Mouse (Mus musculus) CH12.LX (cell line): ENCODE data around the gene Slc19a2. TPM values are rescaled to one million over a fixed set of nuclear protein-coding genes. Genes with fewer than 3 reads are reported as not detected.

Experiments used
- DNase-seq: peaks from one replicate; pipeline ENCODE4 v3.0.0-alpha.2; 2013; ENCODE audit errors: extremely low read depth
- H3K27ac ChIP-seq: 2 replicates; pipeline ENCODE4 v1.5.1; 2012; ENCODE audit warnings: low read depth, mild to moderate bottlenecking, control low read depth, moderate library complexity; ENCODE audit not compliant: insufficient read depth
- H3K27me3 ChIP-seq: replicated peaks from 2 replicates; pipeline ENCODE3; 2012; ENCODE audit warnings: inconsistent platforms
- H3K36me3 ChIP-seq, 2 experiments: replicated peaks in 1 of 2; 2 replicates each; pipeline versions ENCODE3 to v1.6.1; 2012; ENCODE audit warnings: inconsistent platforms in 1 of 2, low read length in 1 of 2, mild to moderate bottlenecking in 1 of 2, mixed read lengths in 1 of 2, moderate library complexity in 1 of 2; ENCODE audit not compliant: control insufficient read depth in 1 of 2, insufficient read depth in 1 of 2
- H3K4me1 ChIP-seq, 2 experiments: 2 replicates each; pipeline ENCODE4 v1.6.1; 2012; ENCODE audit warnings: inconsistent platforms in 1 of 2, moderate library complexity in 1 of 2; ENCODE audit not compliant: insufficient read depth in 2 of 2, control insufficient read depth in 1 of 2
- H3K4me2 ChIP-seq: 2 replicates; pipeline ENCODE4 v1.6.1; 2012; ENCODE audit warnings: low read depth, mild to moderate bottlenecking, control low read depth; ENCODE audit not compliant: poor library complexity, insufficient read depth, severe bottlenecking
- H3K4me3 ChIP-seq, 3 experiments: fragments of 150-350 bp in 1 of 3; sonication (generic) in 1 of 3; replicated peaks in 1 of 3; 2 replicates each; pipeline versions ENCODE3 to v1.5.1; 2011 to 2012; ENCODE audit warnings: low read depth in 2 of 3, low read length in 2 of 3, mild to moderate bottlenecking in 2 of 3, moderate library complexity in 2 of 3, control low read depth in 1 of 3, improper control_type of control experiment in 1 of 3, inconsistent platforms in 1 of 3, mixed read lengths in 1 of 3; ENCODE audit not compliant: poor library complexity in 1 of 3
- H3K79me2 ChIP-seq: replicated peaks from 2 replicates; pipeline ENCODE4 v1.6.1; 2012; ENCODE audit warnings: mild to moderate bottlenecking, moderate library complexity; ENCODE audit not compliant: control insufficient read depth, poor library complexity, insufficient read depth, severe bottlenecking; ENCODE audit errors: extremely low read depth
- H3K9ac ChIP-seq: 2 replicates; pipeline ENCODE4 v1.6.1; 2012; ENCODE audit warnings: low read depth, mild to moderate bottlenecking, control low read depth, moderate library complexity; ENCODE audit not compliant: insufficient read depth
- H3K9me3 ChIP-seq: replicated peaks from 2 replicates; pipeline ENCODE3; 2012; ENCODE audit warnings: low read length, inconsistent platforms, mixed read lengths
- CTCF ChIP-seq, 2 experiments: IDR thresholded peaks in 1 of 2; conservative IDR thresholded peaks in 1 of 2; 2 replicates each; pipeline ENCODE4 v1.5.1; 2011 to 2012; ENCODE audit warnings: low read depth in 2 of 2, low read length in 2 of 2, improper control_type of control experiment in 1 of 2, inconsistent platforms in 1 of 2, mild to moderate bottlenecking in 1 of 2, moderate library complexity in 1 of 2
- ELF1 ChIP-seq: IDR thresholded peaks from 2 replicates; pipeline ENCODE4 v1.6.1; 2014; ENCODE audit warnings: low read depth, mild to moderate bottlenecking, inconsistent platforms, low read length, improper control_type of control experiment
- ETS1 ChIP-seq: conservative IDR thresholded peaks from 2 replicates; pipeline ENCODE4 v1.6.1; 2012; ENCODE audit warnings: low read depth, mild to moderate bottlenecking, inconsistent platforms, low read length, improper control_type of control experiment, moderate library complexity
- IRF4 ChIP-seq: IDR thresholded peaks from 2 replicates; pipeline ENCODE4 v1.6.1; 2014; ENCODE audit warnings: low read depth, mild to moderate bottlenecking, inconsistent platforms, low read length, improper control_type of control experiment
- JUND ChIP-seq: conservative IDR thresholded peaks from 2 replicates; pipeline ENCODE4 v1.6.1; 2011; ENCODE audit warnings: low read depth, low read length, improper control_type of control experiment
- KAT2A ChIP-seq: IDR thresholded peaks from 2 replicates; pipeline ENCODE4 v1.6.1; 2012; ENCODE audit warnings: low read length, improper control_type of control experiment, inconsistent platforms; ENCODE audit not compliant: insufficient replicate concordance
- MAFK ChIP-seq: IDR thresholded peaks from 2 replicates; pipeline ENCODE4 v1.6.1; 2011; ENCODE audit warnings: low read length, improper control_type of control experiment; ENCODE audit not compliant: insufficient replicate concordance
- MAZ ChIP-seq: IDR thresholded peaks from 2 replicates; pipeline ENCODE4 v1.6.1; 2012; ENCODE audit warnings: low read depth, mild to moderate bottlenecking, inconsistent platforms, low read length, improper control_type of control experiment, moderate library complexity
- MXI1 ChIP-seq: IDR thresholded peaks from 2 replicates; pipeline ENCODE4 v1.6.1; 2011; ENCODE audit warnings: mild to moderate bottlenecking, low read depth, low read length, improper control_type of control experiment
- MYC ChIP-seq: IDR thresholded peaks from 2 replicates; pipeline ENCODE4 v1.6.1; 2011; ENCODE audit warnings: low read depth, mild to moderate bottlenecking, improper control_type of control experiment, low read length
- NRF1 ChIP-seq: IDR thresholded peaks from 2 replicates; pipeline ENCODE4 v1.6.1; 2014; ENCODE audit warnings: low read depth, mild to moderate bottlenecking, inconsistent platforms, low read length, improper control_type of control experiment, moderate library complexity
- POLR2A ChIP-seq: IDR thresholded peaks from 2 replicates; pipeline ENCODE4 v1.6.1; 2011; ENCODE audit warnings: low read depth, mild to moderate bottlenecking, improper control_type of control experiment, low read length
- POLR2AphosphoS2 ChIP-seq: IDR thresholded peaks from 2 replicates; pipeline ENCODE4 v1.6.1; 2011; ENCODE audit warnings: low read depth, low read length, improper control_type of control experiment
- RAD21 ChIP-seq: IDR thresholded peaks from 2 replicates; pipeline ENCODE4 v1.6.1; 2011; ENCODE audit warnings: low read depth, mild to moderate bottlenecking, low read length, improper control_type of control experiment, moderate library complexity
- RCOR1 ChIP-seq: conservative IDR thresholded peaks from 2 replicates; pipeline ENCODE4 v1.6.1; 2012; ENCODE audit warnings: low read depth, mild to moderate bottlenecking, inconsistent platforms, low read length, improper control_type of control experiment
- SMC3 ChIP-seq: IDR thresholded peaks from 2 replicates; pipeline ENCODE4 v1.6.1; 2011; ENCODE audit warnings: low read depth, low read length, improper control_type of control experiment
- TCF12 ChIP-seq: IDR thresholded peaks from 2 replicates; pipeline ENCODE4 v1.6.1; 2014; ENCODE audit warnings: low read depth, mild to moderate bottlenecking, inconsistent platforms, low read length, improper control_type of control experiment
- UBTF ChIP-seq: IDR thresholded peaks from 2 replicates; pipeline ENCODE4 v1.6.1; 2012; ENCODE audit warnings: low read depth, mild to moderate bottlenecking, inconsistent platforms, low read length, improper control_type of control experiment, moderate library complexity
- ZMIZ1 ChIP-seq: IDR thresholded peaks from 2 replicates; pipeline ENCODE4 v1.6.1; 2012; ENCODE audit warnings: low read depth, mild to moderate bottlenecking, inconsistent platforms, low read length, improper control_type of control experiment
- dilution Hi-C: fragments of 300-500 bp; cut with MboI; formaldehyde crosslinking; loops from 2 replicates; pipeline ENCODE4 v1.14.3; 2020; ENCODE audit warnings: low sequenced_read_pairs; ENCODE audit not compliant: extremely low pct_unique_long_range_greater_than_20kb, extremely low pct_ligation_motif_present
- in situ Hi-C: fragments of 300-500 bp; cut with MboI; formaldehyde crosslinking; loops from 3 replicates; pipeline ENCODE4 v1.14.3; 2019; ENCODE audit warnings: low sequenced_read_pairs, low pct_ligation_motif_present, low pct_unique_long_range_greater_than_20kb, mixed read lengths
- polyA plus RNA-seq: library from polyadenylated mRNA; unstranded; fragments of >175 nt; gene quantifications from 2 replicates; pipeline ENCODE4 v1.2.1, GENCODE M21; 2012; ENCODE audit warnings: low read depth; ENCODE audit not compliant: insufficient read length
- total RNA-seq, 2 experiments: library from RNA; depleted of rRNA; stranded (reverse); fragments of 300-350 nt in 1 of 2; fragments of >200 nt in 1 of 2; gene quantifications; 2 replicates each; pipeline ENCODE4 v1.2.3; 2012 to 2014

Slc19a2 gene
- total and polyA plus RNA-seq, 3 experiments, result 11.6 to 28.4 (median 16.8) TPM

DNA sequence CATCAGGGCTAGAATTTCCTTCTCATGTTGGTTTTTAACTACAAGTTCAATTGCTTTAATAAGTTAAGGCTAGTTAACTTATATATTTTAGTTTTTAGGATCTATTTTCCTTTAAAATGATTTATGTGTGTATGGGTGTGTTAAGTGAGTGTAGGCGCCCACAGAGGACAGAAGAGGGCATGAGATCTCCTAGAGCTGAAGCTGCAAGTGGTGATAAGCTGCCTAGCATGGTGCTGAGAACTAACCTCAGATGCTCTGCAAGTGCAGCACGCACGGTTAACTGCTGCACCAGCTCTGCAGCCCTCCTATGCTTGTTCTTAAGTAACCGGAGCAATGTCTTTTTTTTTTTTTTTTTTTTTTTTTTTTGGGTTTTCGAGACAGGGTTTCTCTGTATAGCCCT is 47.6 kb downstream of the Slc19a2 start:
- Histone ChIP-seq H3K4me2 (no peak overlapping the region), H3K36me3 (peaks cover 52 to 86% of the 10 kb centered on the region in 2 experiments), H3K27me3 (no peaks in the 10 kb centered on the region), H3K9ac (no peak overlapping the region), H3K9me3 (no peaks in the 10 kb centered on the region), H3K27ac (no peak overlapping the region), H3K4me1 (no peaks in the 10 kb centered on the region; a peak in 1 of 4 replicates), H3K79me2 (no peaks in the 10 kb centered on the region), H3K4me3 (no peak overlapping the region)
- TF ChIP-seq ZMIZ1, result no peak
- TF ChIP-seq MYC, result no peak
- no peak for TF ChIP-seq ETS1
- no peak for TF ChIP-seq UBTF
- TF ChIP-seq MAFK, result no peak
- no peak for TF ChIP-seq JUND
- no peak for TF ChIP-seq TCF12
- no peak for TF ChIP-seq NRF1
- no peak for TF ChIP-seq ELF1
- in situ Hi-C loops (no loop called here), dilution Hi-C loops (no loop called here)
- no peak for DNase-seq

DNA sequence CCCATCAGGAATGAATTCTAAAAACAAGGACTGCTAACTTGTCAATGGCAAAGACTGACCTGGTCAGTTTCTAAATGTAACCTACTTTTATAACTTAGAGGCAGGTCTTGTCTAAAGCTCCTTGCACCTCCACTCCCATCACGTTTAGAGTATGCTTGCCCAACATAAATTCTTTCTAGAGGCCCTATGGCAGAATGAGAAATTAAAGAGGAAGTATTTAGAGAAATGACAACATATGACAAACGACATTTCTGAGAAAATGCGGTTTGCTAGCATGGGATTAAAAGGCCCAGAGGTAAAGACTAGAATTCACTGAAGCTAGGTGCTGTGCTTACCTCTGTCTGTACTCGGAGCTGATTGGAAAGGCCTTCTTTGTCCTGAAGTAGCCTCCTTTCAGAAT is 53.1 kb downstream of the Slc19a2 start:
- Histone ChIP-seq H3K27ac (no peak overlapping the region), H3K9me3 (no peaks in the 10 kb centered on the region), H3K79me2 (peaks cover 9% of the 10 kb centered on the region), H3K36me3 (peaks cover 39 to 69% of the 10 kb centered on the region in 2 experiments), H3K9ac (no peak overlapping the region), H3K4me3 (no peak overlapping the region), H3K4me1 (peaks cover 0 to 14% of the 10 kb centered on the region in 2 experiments; a peak in 2 of 4 replicates), H3K4me2 (no peak overlapping the region), H3K27me3 (no peaks in the 10 kb centered on the region)
- in situ Hi-C loops (loop anchor here (25.0 kb wide), 1 partner anchor 810 kb away; no protein-coding TSS in a partner anchor), dilution Hi-C loops (no loop called here)
- DNase-seq, result no peak
- TF ChIP-seq RAD21 (no peak), UBTF (no peak), ZMIZ1 (no peak), POLR2A (no peak), IRF4 (no peak), POLR2AphosphoS2 (no peak), CTCF (conservative IDR thresholded peaks at IDR 0.05 in 1 of 2, IDR thresholded peaks at IDR 0.05 in 1 of 2; ENCODE audit: low read depth in 2 of 2, low read length in 2 of 2) (no peak), MXI1 (no peak), MYC (no peak), KAT2A (no peak), JUND (no peak), RCOR1 (no peak), TCF12 (no peak), SMC3 (no peak), MAZ (no peak)
